Mouse (Mus musculus) ovary, postnatal 10 days (tissue): Measurements from ENCODE around the gene Polr2f.

Source experiments
- DNase-seq: peaks from one replicate; pipeline ENCODE4 v3.0.0; 2022; ENCODE audit warnings: low spot score

Gene Polr2f

DNA sequence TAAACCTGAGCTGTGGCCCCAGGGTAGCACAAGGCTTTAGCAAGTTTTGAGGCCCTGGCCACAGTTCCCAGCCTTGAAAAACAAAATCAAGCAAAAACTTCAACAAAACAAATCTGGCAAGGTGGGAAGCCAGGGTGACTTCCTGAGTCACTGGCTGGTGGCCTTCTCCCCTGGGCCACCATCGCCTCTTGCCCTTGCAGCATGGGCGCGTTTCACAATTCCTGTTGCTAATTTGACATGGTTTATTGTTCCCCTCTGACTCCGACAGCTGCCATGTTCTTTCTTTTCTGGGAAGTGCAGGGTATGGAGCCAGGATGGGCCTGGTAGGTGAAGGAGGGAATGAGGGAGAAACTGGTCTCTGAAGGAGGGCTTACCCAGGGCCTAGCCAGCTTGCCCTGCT lies 18.7 kb upstream of the Polr2f start:
- DNase-seq = no peak

DNA sequence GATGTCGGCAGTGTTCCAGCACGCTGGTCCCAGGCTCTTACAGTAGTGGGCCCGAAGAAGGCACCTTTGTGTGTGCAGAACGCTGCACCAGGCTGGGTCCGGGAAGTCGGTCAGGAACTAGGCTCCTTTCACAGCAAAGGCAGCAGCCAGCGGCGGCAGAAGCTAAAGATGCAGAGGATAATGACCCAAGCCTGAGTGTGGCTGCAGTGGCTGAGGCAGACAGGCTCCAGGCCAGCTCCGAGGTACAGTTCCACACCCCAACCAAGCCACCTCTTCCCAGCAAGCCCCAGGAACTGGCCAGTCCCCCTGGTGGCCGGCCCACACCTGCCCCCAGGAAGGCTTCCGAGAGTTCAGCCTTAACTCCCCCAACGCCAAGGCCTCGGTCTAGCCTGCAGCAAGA lies 18.3 kb upstream of the Polr2f start:
- no peak for DNase-seq

DNA sequence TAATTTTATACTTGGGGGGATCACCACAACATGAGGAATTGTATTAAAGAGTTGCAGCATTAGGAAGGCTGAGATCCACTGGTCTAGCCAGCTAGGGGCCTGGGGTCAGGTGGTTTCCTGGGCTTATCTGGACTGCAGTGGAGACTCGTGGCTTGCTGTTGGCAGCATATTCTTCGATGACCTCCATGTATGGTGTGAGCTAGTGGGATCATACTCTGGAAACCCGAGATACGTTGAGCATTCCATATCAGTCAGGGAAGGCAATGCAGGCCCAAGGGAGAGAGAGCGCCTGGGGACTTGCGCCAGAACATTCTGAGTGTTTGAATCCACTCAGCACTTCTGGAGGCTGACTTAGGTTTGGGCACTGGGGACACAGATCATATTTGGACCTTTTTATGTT lies 17.1 kb upstream of the Polr2f start:
- no peak for DNase-seq

DNA sequence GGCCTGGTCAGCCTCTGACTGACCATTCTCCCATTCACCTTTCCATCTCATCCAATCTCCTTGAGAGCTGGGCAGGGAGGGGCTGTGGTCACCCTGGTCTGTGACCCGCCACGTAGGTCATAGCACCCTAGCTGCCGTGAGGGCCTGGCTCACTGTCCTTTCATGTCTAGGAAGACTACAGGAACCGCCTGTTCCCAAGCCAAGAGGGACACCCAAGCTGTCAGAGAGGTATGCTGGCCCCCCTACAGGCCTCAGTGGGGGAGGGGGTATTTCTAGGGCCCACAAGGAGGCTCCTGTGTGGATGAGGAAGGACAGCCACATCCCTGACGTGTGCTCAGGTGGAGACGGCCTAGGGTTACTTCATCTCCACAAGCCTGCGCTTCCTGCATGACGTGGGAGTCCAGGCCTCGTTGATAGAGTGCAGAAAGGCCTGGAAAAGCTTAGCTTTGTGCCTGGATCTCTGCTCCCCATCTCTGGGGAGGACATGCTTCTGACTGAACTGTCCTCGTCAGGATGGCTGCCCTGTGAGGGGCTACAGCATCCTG lies 16.4 kb upstream of the Polr2f start:
- no peak for DNase-seq

DNA sequence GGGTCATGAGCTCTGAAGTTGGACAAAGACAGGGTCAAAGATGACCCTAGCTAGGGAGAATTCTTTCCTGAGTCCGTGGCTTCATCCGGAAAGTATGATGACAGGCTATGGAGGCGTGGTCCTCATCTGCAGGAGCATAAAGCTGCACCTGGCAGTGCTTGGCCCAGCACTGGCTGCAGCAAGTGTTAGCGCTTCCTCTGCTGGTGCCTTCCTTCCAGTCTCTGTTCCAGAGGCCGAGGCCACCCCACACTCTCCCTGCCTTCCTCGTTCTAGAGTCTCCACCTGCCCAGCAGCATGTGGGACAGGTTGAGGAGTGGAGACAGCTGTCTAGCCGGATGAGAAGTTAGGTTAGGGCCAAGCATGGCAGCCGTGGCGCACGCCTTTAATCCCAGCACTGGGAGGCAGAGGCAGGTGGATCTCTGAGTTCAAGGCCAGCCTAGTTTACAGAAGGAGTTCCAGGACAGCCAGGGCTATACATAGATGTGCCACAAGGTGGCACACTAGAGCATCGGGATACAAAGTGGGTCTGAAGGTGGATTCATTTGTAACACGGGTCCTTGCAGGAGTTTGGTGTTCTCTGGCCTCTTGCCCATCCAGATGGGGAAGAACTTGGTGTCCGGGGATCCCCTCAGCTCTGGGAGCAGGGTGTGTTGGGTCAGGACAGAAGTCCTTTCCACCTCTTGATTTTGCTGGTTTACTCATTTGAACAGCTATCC lies 14.4 kb upstream of the Polr2f start:
- DNase-seq = no peak

DNA sequence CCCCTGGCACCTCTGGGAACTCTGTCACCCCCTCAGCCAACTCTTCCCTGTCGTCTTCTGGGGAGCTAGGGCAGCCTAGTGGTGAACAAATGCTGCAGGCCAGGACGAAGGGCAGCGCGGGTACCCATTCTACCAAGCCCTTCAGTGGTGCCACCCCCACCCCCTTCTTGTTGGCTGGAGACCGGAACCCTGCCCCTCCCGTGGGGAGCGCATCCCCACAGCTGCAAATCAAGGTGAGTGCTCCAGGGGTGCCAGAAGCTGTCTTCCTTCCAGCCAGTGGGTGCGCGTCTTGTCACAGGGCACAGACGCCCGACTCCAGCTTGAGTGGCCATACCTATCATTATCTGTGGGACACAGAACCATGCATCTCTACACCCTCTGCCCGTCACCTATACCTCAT lies 13.7 kb upstream of the Polr2f start:
- DNase-seq = no peak

DNA sequence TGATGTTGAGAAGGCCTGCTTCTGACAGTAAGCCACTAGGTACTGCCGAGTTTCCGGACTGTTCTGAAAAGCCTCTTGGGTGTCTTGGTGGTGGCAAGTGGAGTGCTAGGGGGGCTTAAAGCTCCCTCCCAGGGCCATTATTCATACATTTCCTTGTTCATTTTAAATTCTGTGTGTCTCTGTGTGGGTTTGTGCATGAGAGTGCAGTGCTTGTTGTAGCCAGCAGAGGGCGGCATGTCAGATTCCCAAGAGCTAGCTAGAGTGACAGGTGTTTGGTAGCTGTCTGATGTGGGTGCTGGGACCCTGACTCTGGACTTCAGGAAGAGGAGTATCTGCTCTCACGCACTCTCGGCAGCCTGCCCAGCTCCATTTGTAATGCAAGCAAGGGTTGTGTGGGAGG lies 12.6 kb upstream of the Polr2f start:
- DNase-seq = no peak

DNA sequence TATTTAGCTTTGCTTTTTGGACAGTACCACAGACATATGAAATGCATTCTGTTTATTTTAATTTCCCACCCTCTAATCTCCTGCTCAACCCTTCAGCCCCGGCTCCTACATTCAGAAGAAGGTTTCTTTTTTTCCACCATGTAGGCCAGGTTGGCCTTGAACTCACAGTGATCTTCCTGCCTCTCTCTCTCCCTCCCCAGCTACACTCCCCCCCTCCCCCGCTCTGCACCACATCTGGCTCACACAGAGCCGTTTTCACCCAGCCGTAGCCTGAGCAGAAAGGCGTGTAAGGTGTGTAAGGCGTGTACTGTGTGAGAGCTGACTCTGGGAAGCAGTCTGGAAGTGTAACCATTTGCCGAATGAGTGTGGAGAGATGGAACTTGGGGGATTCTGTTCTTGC lies 11.5 kb upstream of the Polr2f start:
- no peak for DNase-seq

DNA sequence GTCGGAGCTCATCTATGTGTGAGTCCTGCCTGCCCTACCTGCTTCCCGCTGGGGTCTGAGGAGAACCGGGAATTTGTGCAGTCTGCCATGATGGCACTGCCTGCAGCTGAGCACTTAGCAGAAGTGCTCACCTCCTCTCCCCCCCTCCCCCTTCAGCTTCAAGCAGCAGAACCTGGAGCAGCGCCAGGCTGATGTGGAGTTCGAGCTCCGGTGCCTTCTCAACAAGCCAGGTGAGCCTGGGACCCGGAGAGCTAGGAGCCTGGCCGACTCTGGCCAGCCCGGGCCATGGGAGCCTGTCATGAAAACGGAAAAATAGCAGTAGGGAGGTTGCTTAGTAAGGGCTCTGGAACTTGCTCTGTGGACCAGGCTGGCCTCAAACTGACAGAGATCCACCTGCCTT lies 10.0 kb upstream of the Polr2f start:
- DNase-seq = no peak

DNA sequence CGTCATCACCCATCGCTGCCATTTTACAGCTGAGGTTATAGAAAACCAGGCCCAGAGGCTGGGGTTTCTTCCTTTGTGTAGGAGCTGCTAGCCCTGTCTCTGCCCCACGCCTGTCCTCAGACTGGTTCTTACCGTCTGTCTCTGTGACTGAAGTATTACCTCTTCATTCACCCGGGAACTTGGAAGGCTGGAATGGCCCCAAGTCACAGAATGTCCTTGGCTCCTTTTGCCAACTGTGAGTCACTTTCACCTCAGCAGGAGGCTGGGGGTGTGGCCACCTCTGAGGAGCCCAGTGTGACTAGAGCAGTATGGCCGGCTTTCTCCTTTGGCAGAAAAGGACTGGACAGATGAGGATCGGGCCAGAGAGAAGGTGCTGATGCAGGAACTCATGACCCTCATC lies 9.4 kb upstream of the Polr2f start:
- no peak for DNase-seq

DNA sequence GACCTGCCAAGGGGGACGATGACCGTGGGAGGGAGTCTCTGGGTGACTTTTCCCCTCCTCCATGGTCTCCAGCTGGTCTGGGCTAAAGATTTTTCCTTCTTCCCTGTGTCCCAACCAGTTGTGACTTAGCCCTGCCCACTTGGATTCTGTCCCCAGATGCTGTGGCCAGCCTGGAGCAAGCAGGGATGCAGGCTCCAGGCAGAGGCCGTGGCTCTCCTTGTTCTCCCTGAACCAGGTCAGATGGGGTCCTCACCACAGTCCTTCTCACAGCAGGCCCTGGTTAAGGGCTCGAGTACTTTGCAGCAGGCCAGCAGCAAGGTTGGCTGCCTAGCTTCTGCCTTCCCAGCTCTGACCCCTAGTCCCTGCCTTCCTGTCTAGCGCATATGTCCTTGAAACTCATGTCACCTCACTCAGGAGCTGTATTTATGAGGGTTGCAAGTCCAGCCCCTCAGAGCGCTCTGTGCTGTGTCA lies 7.6 kb upstream of the Polr2f start:
- no peak for DNase-seq

DNA sequence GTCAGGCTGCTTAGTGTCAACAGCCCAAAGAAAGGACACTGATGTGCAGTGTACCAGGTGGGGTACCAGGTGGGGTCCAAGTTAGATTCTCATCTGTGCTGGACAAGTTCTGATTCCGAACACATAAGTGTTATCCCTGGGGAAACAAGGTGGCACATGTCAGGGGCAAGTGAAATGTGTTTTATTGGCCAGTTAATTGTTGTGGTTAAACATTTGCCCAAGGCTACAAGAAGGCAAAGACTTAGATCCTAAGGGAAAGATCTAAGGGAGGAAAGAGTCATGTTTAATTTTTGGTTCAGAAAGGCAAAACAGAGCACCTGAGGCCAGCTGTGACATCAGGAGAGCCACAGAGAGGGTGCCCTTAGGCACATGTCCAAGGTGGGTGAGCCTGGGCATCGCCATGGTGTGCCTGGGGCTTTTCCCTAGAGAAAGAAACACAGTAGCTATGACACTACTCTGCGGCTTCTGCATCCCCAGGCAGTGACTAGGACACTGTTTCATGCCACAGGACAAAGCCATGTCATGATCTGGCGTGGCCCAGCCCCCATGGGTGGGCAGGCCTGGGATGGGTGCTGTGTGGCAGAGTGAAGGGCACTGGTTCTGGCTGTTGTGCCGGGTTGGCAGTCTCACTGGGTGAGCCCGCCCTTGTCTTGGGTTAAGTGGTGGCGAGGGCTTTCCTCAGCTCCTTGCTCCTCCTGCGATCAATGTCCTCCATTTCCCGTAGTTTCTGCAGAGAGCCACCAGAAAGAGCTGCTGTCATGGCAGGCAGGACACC lies 6.1 kb upstream of the Polr2f start:
- DNase-seq = no peak

DNA sequence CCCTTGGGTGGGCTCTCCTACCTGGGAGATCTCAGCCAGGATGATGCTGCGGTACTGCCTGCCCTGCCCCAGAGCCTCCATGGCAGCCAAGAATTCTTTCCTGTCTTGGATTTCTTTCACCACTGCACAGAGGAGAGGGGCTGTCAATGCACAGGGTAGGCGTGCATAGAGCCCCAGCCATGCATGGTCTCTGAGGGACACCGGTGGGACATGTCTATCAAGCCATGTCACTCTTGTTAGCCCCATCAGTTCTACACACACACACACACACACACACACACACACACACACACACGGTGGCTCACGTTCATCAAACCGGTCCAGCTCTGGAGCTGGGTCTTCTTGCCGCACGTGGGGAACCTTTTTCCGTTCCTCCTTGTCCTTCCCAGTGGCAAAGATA lies 5.5 kb upstream of the Polr2f start:
- DNase-seq = no peak

DNA sequence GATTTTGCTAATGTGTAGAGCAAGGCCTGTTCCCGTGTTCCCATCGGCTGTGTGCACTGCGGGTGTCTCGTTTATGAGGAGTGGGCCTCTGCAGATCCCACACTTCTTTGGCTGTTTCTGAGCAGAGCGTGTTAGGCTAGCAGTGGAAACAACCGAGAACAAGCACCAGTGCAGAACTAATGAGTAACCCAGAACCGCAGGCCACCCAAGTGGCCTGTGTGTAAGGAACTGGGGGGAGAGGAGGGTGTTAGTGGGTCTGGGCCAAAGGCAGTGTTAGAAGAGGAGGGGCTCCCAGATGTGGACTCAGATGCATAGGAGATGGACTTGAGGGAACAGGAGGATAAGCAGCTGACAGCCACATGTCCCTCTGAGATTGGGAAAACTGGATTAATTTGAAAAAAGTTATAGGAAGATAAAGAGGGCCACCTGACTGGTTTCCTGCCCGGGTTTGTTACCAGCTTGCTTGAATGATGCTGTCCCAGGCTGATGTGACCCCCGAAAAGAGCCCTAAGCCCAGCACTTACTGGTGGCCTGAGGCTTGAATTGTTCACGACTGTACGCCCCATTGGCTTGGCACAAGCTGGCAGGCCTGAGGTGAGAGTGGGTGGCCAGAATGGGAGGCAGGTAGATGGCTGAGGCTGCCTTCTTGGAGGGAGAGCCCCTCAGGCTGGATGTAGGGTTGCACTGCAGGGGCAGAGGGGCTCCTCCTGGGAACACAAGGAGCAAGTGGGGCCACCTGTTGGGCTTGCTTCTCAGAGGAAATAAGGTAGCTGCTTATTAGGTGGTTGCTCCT lies 4.8 kb upstream of the Polr2f start:
- no peak for DNase-seq

DNA sequence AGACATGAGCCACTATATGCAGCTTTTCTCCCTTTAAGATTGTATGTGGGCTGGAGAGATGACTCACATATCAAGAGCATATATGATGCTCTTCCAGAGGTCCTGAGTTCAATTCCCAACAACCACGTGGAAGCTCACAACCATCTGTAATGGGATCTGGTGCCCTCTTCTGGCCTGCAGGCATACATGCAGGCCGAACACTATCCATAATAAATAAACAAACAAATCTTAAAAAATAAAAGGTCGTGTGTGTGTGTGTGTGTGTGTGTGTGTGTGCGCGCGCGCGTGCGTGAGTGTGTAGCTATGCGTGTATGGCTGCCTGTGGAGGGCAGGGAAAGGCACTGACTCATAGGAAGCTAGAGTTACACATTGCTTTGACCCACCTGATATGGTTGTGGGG lies 1.2 kb upstream of the Polr2f start:
- no peak for DNase-seq

DNA sequence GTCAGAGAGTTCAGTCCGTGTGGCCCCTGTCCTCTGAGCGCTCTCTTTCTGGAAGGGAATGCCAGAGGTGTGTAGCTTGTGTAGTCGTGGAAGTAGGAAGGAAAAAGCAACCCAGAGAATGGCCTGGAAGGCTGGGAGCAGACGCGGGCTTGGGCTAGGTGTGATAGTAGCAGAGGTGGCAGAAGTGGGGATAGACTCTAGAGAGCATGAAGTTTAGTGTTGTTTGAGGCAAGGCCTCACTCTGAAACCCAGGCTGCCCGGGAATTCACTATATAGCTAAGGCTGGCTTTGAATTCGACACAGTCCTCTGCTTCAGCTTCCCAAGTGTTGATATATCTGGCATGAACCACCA lies 733 bp downstream of the Polr2f start:
- no peak for DNase-seq

DNA sequence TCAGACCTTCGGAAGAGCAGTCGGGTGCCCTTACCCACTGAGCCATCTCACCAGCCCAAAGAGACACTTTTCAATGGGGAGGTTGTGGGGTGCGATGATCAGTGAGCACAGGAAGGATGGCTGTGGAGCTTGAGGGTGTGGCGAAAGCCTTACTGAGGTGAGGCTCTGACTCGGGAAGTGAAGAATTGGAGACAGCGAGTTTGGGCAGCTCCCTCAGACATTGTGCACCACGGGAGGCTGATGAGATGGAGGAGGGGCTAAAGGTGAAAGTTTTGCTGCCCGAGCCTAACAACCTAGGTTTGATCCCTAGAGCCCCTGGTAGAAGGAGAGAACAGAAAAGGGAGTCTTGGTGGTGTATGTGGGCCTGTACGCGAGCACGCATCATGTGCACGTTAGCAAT lies 2.5 kb downstream of the Polr2f start:
- DNase-seq = no peak

DNA sequence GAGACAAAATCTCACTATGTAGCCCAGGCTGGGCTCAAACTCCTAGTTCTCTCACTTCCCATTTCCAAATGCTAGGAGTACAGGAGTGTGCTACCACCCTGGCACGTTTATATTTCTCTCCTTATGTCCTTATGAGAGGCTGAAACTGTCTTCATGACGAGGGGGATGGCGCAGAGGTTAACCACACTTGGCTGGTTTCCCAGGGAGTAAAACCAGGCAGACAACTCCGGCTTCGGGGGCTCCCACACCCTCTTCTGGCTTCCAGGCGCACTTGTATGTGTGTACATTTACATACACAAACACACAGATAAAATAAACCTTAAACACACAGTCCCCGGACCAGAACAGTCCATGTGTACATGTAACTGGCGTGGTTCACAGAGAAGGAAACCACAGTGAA lies 3.2 kb downstream of the Polr2f start:
- no peak for DNase-seq

DNA sequence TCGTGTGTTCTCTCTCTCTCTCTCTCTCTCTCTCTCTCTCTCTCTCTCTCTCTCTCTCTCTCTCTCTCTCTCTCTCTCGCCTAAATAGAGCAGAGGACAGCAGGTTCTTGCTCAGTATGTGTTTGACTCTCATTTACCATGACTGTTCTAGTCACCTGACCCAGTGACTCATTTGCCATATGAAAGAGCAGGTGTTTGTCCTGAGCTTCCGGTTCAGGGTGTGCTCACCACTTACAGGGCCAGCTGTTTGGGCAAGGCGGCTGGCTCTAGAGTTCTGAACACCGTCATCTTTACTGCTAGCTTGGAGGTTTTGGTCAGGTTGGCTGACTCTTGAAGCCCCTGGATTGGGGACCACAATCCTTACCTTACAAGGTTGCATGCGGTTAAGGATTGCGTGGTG lies 4.7 kb downstream of the Polr2f start:
- no peak for DNase-seq

DNA sequence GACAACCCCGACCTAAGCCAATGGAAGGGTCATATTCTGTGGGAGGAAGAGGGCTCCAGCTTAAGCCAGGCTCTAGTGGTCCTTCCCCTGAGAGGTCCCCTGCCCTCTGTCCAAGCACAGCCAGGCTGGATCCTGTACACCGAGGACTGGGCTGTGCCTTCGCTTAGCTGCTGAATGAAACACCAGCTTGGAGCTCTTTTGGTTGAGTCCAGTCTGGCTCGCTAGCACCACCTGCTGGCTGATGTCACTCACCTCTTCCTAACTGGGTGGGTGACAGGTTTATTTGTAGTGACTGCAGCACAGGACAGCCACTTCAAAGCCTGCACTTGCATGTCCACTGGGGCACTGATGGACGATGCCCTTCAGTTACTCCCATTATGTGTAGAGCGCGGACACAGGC lies 7.7 kb downstream of the Polr2f start:
- peak; percentile 76 for DNase-seq

DNA sequence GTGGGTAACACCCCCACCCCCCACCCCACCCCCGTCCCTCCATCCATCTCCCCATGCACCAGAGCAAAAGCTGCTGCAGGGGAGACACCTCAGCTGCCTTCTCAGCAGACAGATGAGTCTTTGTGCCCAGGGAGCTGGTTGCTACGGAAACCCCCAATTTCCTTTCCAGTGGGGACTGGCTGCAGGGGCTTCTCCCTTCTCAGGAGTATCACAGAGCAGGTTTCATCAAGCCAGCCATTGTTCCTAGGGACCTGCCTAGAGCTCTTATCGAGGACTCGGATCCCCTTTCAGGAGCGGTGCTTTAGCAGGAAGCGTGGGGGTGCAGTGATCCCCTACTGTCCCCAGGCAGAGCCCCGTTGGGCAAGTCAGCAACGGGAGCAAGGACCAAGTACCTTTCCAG lies 11.1 kb downstream of the Polr2f start:
- no peak for DNase-seq

DNA sequence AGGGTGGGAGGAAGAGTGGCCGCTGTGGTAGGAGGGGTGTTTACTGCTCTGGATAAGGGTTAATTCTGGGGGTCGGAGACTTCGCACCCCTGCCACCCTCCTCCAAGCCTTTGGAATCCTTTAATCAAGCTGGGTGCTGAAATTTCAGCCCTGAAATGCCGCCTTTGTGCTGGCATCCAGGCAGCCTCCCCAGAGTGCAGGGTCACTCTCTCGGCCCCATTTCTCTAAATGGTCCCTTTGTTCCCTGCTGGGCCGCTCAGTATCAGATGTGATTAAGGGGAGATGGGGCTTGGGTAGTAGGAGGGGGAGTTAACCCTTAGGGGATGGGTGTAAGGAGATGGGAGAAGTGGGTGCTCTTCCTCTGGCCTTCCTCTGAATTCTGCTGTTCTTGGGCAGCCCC lies 11.9 kb downstream of the Polr2f start:
- no peak for DNase-seq

DNA sequence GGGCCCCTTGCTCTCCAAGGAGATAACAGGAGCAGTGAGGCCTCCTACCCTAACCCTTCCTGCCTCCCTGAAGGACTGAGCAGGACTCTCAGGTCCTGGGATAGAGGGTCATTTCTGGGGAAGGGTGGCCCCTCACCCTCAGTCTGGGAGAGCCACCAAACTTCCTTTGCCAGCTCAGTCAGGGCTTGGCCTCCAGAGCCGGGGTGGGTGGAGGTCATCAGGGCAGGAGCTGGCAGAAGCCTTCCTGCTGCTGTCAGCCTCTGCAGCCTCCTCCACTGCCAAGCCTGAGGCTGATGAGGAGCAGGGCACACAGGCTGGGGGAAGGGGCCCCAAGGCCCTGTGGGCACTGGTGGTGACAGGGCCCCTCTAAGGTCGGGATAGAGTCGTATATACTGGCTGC lies 14.8 kb downstream of the Polr2f start:
- DNase-seq = no peak
